Mouse (Mus musculus): ENCODE measurements around the gene 1700056E22Rik. TPM values are rescaled to one million over a fixed set of nuclear protein-coding genes. Genes with fewer than 3 reads are reported as not detected.

Gene 1700056E22Rik
- total RNA-seq, 2 experiments from 2014 or later, result 0.36 TPM

- DNase-seq (ENCODE audit: extremely low spot score in 1 of 2, low spot score in 2 of 2), result no peak
- intact Hi-C loops (cut with DNase I), result no loop called here
These were observed 3.9 kb downstream of the 1700056E22Rik start for GRCm38 (mm10) chr1:184030070-184030802.

GRCm38 (mm10) chr1:184027039-184027438 lies 7.1 kb downstream of the 1700056E22Rik start:
- intact Hi-C loops (cut with DNase I), result no loop called here
- DNase-seq (ENCODE audit: extremely low spot score in 1 of 2, low spot score in 2 of 2), result no peak

GRCm38 (mm10) chr1:184025079-184025478 lies 9.0 kb downstream of the 1700056E22Rik start:
- intact Hi-C loops (cut with DNase I), result no loop called here
- no peak for DNase-seq (ENCODE audit: extremely low spot score in 1 of 2, low spot score in 2 of 2)

GRCm38 (mm10) chr1:184024631-184025030 lies 9.5 kb downstream of the 1700056E22Rik start:
- intact Hi-C loops (cut with DNase I), result no loop called here

GRCm38 (mm10) chr1:184023971-184024370 lies 10.1 kb downstream of the 1700056E22Rik start:
- DNase-seq (ENCODE audit: extremely low spot score in 1 of 2, low spot score in 2 of 2), result no peak
- intact Hi-C loops (cut with DNase I), result no loop called here

More at GRCm38 (mm10) chr1:184024631-184025030, 9.5 kb downstream of the 1700056E22Rik start:
- no peak for DNase-seq (ENCODE audit: extremely low spot score in 1 of 2, low spot score in 2 of 2)

GRCm38 (mm10) chr1:184019722-184020107 lies 14.4 kb downstream of the 1700056E22Rik start:
- intact Hi-C loops (cut with DNase I), result no loop called here
- DNase-seq (ENCODE audit: extremely low spot score in 1 of 2, low spot score in 2 of 2), result no peak

- no peak for DNase-seq (ENCODE audit: extremely low spot score in 1 of 2, low spot score in 2 of 2)
- intact Hi-C loops (cut with DNase I), result no loop called here
These were observed 14.9 kb downstream of the 1700056E22Rik start for GRCm38 (mm10) chr1:184019042-184019721.

GRCm38 (mm10) chr1:184017606-184018005 lies 16.5 kb downstream of the 1700056E22Rik start:
- DNase-seq (ENCODE audit: extremely low spot score in 1 of 2, low spot score in 2 of 2), result no peak
- intact Hi-C loops (cut with DNase I), result no loop called here

GRCm38 (mm10) chr1:184015995-184016730 lies 17.9 kb downstream of the 1700056E22Rik start:
- no peak for DNase-seq (ENCODE audit: extremely low spot score in 1 of 2, low spot score in 2 of 2)
- intact Hi-C loops (cut with DNase I), result no loop called here

- intact Hi-C loops (cut with DNase I), result no loop called here
- no peak for DNase-seq (ENCODE audit: extremely low spot score in 1 of 2, low spot score in 2 of 2)
These were observed 20.0 kb downstream of the 1700056E22Rik start for GRCm38 (mm10) chr1:184014091-184014490.

- intact Hi-C loops (cut with DNase I), result no loop called here
- no peak for DNase-seq (ENCODE audit: extremely low spot score in 1 of 2, low spot score in 2 of 2)
These were observed 21.0 kb downstream of the 1700056E22Rik start, which contains the start of gene Dusp10 for GRCm38 (mm10) chr1:184013106-184013505. TSS of gene Dusp10 (plus strand) at chr1:184013302.

- intact Hi-C loops (cut with DNase I), result no loop called here
- DNase-seq (ENCODE audit: extremely low spot score in 1 of 2, low spot score in 2 of 2), result no peak
These were observed 22.8 kb downstream of the 1700056E22Rik start for GRCm38 (mm10) chr1:184011311-184011710.

- no peak for DNase-seq (ENCODE audit: extremely low spot score in 1 of 2, low spot score in 2 of 2)
- intact Hi-C loops (cut with DNase I), result no loop called here
These were observed 28.0 kb downstream of the 1700056E22Rik start for GRCm38 (mm10) chr1:184006086-184006485.

GRCm38 (mm10) chr1:184005315-184006058 lies 28.6 kb downstream of the 1700056E22Rik start:
- intact Hi-C loops (cut with DNase I), result no loop called here
- no peak for DNase-seq (ENCODE audit: extremely low spot score in 1 of 2, low spot score in 2 of 2)

GRCm38 (mm10) chr1:184004311-184004710 lies 29.8 kb downstream of the 1700056E22Rik start:
- DNase-seq (ENCODE audit: extremely low spot score in 1 of 2, low spot score in 2 of 2), result no peak
- intact Hi-C loops (cut with DNase I), result no loop called here

- intact Hi-C loops (cut with DNase I), result no loop called here
- peak in 1 of 2 experiments; percentile 38 for DNase-seq (ENCODE audit: extremely low spot score in 1 of 2, low spot score in 2 of 2)
These were observed 31.6 kb downstream of the 1700056E22Rik start for GRCm38 (mm10) chr1:184002470-184002869.

GRCm38 (mm10) chr1:183997207-183997606 lies 36.9 kb downstream of the 1700056E22Rik start:
- DNase-seq (ENCODE audit: extremely low spot score in 1 of 2, low spot score in 2 of 2), result no peak
- intact Hi-C loops (cut with DNase I), result no loop called here

- intact Hi-C loops (cut with DNase I), result no loop called here
These were observed 42.2 kb downstream of the 1700056E22Rik start for GRCm38 (mm10) chr1:183991921-183992320.

GRCm38 (mm10) chr1:183987711-183988245 lies 46.3 kb downstream of the 1700056E22Rik start:
- intact Hi-C loops (cut with DNase I), result no loop called here
- DNase-seq (ENCODE audit: extremely low spot score in 1 of 2, low spot score in 2 of 2), result no peak

More at GRCm38 (mm10) chr1:183991921-183992320, 42.2 kb downstream of the 1700056E22Rik start:
- DNase-seq (ENCODE audit: extremely low spot score in 1 of 2, low spot score in 2 of 2), result no peak

All from left cerebral cortex, postnatal 10 days (tissue).